Mouse (Mus musculus) testis, adult 2 months (tissue): ENCODE measurements around the gene Slc7a1.

Experiments used
- CTCF ChIP-seq: fragments of 200-500 bp; IDR thresholded peaks from 2 replicates; pipeline ENCODE4 v1.5.1; 2012; ENCODE audit warnings: low read depth, mild to moderate bottlenecking, inconsistent platforms, low read length, moderate library complexity; ENCODE audit not compliant: control insufficient read depth, insufficient read depth, insufficient replicate concordance
- POLR2A ChIP-seq: fragments of 200-500 bp; IDR thresholded peaks from 2 replicates; pipeline ENCODE4 v1.6.1; 2012; ENCODE audit warnings: low read depth, mild to moderate bottlenecking, inconsistent platforms, low read length, moderate library complexity; ENCODE audit not compliant: control insufficient read depth

GRCm38 (mm10) chr5:148384501-148385055, 15.1 kb downstream of the Slc7a1 start:
- no peak for TF ChIP-seq CTCF
- TF ChIP-seq POLR2A: no peak
